In the genomic region with DNA sequence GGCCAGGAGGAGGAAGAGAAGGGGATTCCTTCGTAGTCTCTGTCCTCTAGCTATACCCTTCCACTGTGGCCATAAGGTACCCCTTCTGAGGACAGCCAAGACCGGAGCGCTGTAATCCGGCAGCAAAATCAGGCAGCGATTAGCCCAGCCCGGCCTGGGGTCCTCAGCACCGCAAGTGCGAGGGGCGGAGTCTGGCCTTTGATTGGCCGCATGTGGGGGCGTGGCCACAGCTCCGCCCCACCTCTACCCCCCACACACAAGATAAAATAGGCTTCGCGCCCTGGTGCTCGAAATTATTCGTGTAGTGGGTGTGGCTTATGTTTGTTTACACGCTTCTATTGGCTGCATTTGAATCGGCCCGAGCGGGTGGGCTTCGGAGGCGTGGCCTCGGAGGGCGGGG, we compare ENCODE assay signal across 8 mouse cellular contexts. TPM values are rescaled to one million over a fixed set of nuclear protein-coding genes. Genes with fewer than 3 reads are reported as not detected.
DNase-seq lines count a peak whose midpoint lies in the region; ATAC-seq and TF ChIP-seq lines count a peak whose summit lies in the region.

No protein-coding gene starts in this region.

- H3K36me3 ChIP-seq in hindbrain, embryonic 11.5 days (ENCODE audit: control insufficient read depth, insufficient read depth, low read length) = no peaks in the 10 kb centered on the region
- H3K36me3 ChIP-seq in lung, postnatal 0 days (ENCODE audit: insufficient read depth, low read length) = no peaks in the 10 kb centered on the region

- TF ChIP-seq CTCF in lung, postnatal 0 days (IDR thresholded peaks at IDR 0.05) = no peak

- no peaks in the 10 kb centered on the region for H3K9me3 ChIP-seq in hindbrain, embryonic 11.5 days (ENCODE audit: control insufficient read depth, low read length)
- no peaks in the 10 kb centered on the region for H3K9me3 ChIP-seq in lung, postnatal 0 days (ENCODE audit: low read length)

- under 1% methylated on average over 24 of the region's 24 CpGs for WGBS in hindbrain, embryonic 11.5 days
- WGBS in lung, postnatal 0 days = 2% methylated on average over 24 of the region's 24 CpGs

- DNase-seq in NIH3T3 (ENCODE audit: low read depth) = peak; percentile 98
- DNase-seq in cerebellum, adult 9-11 months = peak; percentile 95
- DNase-seq in frontal cortex, adult 2 months (ENCODE audit: extremely low spot score in 1 of 2, low spot score in 1 of 2) = peak; percentile 86 to 88
- DNase-seq in hindbrain, embryonic 11.5 days (ENCODE audit: low spot score) = peak; percentile 98
- peak; percentile 92 to 94 for DNase-seq in layer of hippocampus, postnatal 10 days (ENCODE audit: low spot score in 2 of 2)
- peak; percentile 99 for DNase-seq in lung, postnatal 0 days (ENCODE audit: low spot score)
- DNase-seq in ovary, postnatal 10 days (ENCODE audit: low spot score) = peak; percentile 81
- peak; percentile 98 for DNase-seq in thymus, postnatal 0 days (ENCODE audit: low spot score)

- no peaks in the 10 kb centered on the region; the same call in 1 of the 2 replicates for H3K4me1 ChIP-seq in hindbrain, embryonic 11.5 days (replicated peaks; ENCODE audit: control insufficient read depth, insufficient read depth, low read length)
- peaks cover 15% of the 10 kb centered on the region; the same call in 1 of the 2 replicates for H3K4me1 ChIP-seq in lung, postnatal 0 days (ENCODE audit: insufficient read depth, low read depth, low read length)

- no peaks in the 10 kb centered on the region for H3K27me3 ChIP-seq in hindbrain, embryonic 11.5 days (ENCODE audit: control insufficient read depth, insufficient read depth, low read length)
- H3K27me3 ChIP-seq in lung, postnatal 0 days (replicated peaks; ENCODE audit: insufficient read depth, low read length) = no peaks in the 10 kb centered on the region

- H3K9ac ChIP-seq in hindbrain, embryonic 11.5 days (ENCODE audit: low read depth, low read length) = peak overlapping the region; percentile 32
- H3K9ac ChIP-seq in lung, postnatal 0 days (replicated peaks; ENCODE audit: low read depth) = peak overlapping the region; percentile 51

- peak overlapping the region; percentile 33 for H3K4me3 ChIP-seq in hindbrain, embryonic 11.5 days (ENCODE audit: low read depth, low read length)
- H3K4me3 ChIP-seq in lung, postnatal 0 days (ENCODE audit: low read depth, low read length) = peak overlapping the region; percentile 55

- peak overlapping the region; percentile 60 for H3K4me2 ChIP-seq in hindbrain, embryonic 11.5 days (replicated peaks; ENCODE audit: low read depth, low read length)
- peak overlapping the region; percentile 86 for H3K4me2 ChIP-seq in lung, postnatal 0 days (replicated peaks; ENCODE audit: low read depth, low read length)

- no peak; the same call in 1 of the 2 replicates for TF ChIP-seq EP300 in lung, postnatal 0 days (IDR thresholded peaks at IDR 0.05)

- peak; percentile 90 for ATAC-seq in hindbrain, embryonic 11.5 days (ENCODE audit: low FRiP score)
- ATAC-seq in lung, postnatal 0 days = peak; percentile 85

- H3K27ac ChIP-seq in hindbrain, embryonic 11.5 days (ENCODE audit: low read depth, low read length) = peak overlapping the region; percentile 68; the same call in 1 of the 2 replicates
- peak overlapping the region; percentile 94 for H3K27ac ChIP-seq in lung, postnatal 0 days (ENCODE audit: low read length)

RNA-seq across cellular contexts. Expression of a gene that starts 5.0 kb away (rescaled TPM):
- polyA plus RNA-seq in frontal cortex, adult 2 months (2012; rRNA removed) = 10.2 and 10.6 TPM in 2 replicates
- polyA plus RNA-seq in hindbrain, embryonic 11.5 days (2014; fragmentation: Nextera tagmentation; extraction: Ambion mirVana) = 6.6 and 9.2 TPM in 2 replicates
- total RNA-seq in layer of hippocampus, postnatal 10 days (2021) = 10 to 100 TPM; 19.3 to 21.1 TPM
- 2.3 and 3.1 TPM in 2 replicates for polyA plus RNA-seq in lung, postnatal 0 days (2015; fragmentation: Nextera tagmentation; extraction: Ambion mirVana)
- polyA plus RNA-seq in thymus, postnatal 0 days (2015; fragmentation: Nextera tagmentation; extraction: Ambion mirVana) = 2.9 and 4.9 TPM in 2 replicates

RNA-seq across cellular contexts. Expression of a gene that starts 8.9 kb away (rescaled TPM):
- polyA plus RNA-seq in frontal cortex, adult 2 months (2012; rRNA removed) = 0.40 and 0.42 TPM in 2 replicates
- polyA plus RNA-seq in hindbrain, embryonic 11.5 days (2014; fragmentation: Nextera tagmentation; extraction: Ambion mirVana) = not detected in 2 replicates
- under 1 TPM; 0.40 to 0.43 TPM for total RNA-seq in layer of hippocampus, postnatal 10 days (2021)
- polyA plus RNA-seq in lung, postnatal 0 days (2015; fragmentation: Nextera tagmentation; extraction: Ambion mirVana) = not detected in 2 replicates
- polyA plus RNA-seq in thymus, postnatal 0 days (2015; fragmentation: Nextera tagmentation; extraction: Ambion mirVana) = 0.13 and 0.36 TPM in 2 replicates

RNA-seq across cellular contexts. Expression of a gene that starts 45.6 kb away (rescaled TPM):
- polyA plus RNA-seq in frontal cortex, adult 2 months (2012; rRNA removed) = 368 and 442 TPM in 2 replicates
- polyA plus RNA-seq in hindbrain, embryonic 11.5 days (2014; fragmentation: Nextera tagmentation; extraction: Ambion mirVana) = 176 and 177 TPM in 2 replicates
- 100 to 1,000 TPM; 191 to 195 TPM for total RNA-seq in layer of hippocampus, postnatal 10 days (2021)
- polyA plus RNA-seq in lung, postnatal 0 days (2015; fragmentation: Nextera tagmentation; extraction: Ambion mirVana) = 154 TPM in 2 replicates
- 152 and 172 TPM in 2 replicates for polyA plus RNA-seq in thymus, postnatal 0 days (2015; fragmentation: Nextera tagmentation; extraction: Ambion mirVana)

Comparison
In these comparisons a context has a peak if more than half of its experiments do, and no peak if none do; other contexts are left out.
1. Peak in every context shown above with its lines: DNase-seq, ATAC-seq, H3K4me3 ChIP-seq and H3K27ac ChIP-seq.